Mouse (Mus musculus) forelimb bud, embryonic 11.5 days (tissue): ENCODE results near the gene Bri3.
A peak's percentile ranks its signal among the peaks of the same experiment; 100 is the strongest.
"Not testable (repeated sequence)": the region's sequence is repeated elsewhere in the genome, so short reads cannot be mapped to it uniquely, and the experiment has no call there.

Source experiments
- DNase-seq: peaks from one replicate; pipeline ENCODE4 v3.0.0-alpha.2; 2012; ENCODE audit warnings: low read depth, low spot score

Gene Bri3

DNA sequence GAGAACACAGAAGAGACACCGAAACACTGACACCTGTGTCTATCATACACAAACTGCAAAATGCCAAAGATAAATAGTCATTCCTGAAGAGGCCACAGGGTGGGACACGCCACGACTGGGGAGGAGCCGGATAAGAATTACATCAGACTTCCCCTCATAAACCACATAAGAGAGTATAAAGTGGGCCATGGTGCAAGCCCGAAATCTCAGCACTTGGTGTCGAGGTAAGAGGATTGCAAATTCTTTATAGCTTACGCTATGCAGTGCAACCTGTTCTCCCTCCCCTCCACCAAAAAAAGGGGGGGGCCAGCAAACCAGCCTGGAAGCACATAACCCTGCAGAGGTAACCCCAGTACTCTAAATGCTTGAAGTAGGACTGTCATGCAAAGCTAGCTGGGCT, 50.7 kb downstream of the Bri3 start:
- no peak for DNase-seq

DNA sequence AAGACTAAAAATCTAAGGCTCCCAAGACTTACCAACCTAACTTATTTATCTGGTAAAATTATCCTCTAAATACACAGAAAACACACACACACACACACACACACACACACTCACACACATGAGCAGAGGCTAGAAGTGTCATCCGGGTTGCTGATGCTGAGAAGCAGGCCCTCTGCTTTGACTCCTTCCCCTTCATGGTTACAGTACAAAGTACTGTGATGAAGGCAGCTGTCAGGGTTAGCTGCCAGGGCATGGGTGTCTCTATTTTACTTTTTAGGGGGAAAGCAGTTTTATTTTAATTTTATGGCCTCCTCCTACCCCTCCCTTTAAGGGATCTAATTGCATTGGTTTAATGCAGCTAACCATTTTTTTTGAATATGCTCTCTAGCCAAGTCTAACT, 51.1 kb downstream of the Bri3 start:
- no peak for DNase-seq

DNA sequence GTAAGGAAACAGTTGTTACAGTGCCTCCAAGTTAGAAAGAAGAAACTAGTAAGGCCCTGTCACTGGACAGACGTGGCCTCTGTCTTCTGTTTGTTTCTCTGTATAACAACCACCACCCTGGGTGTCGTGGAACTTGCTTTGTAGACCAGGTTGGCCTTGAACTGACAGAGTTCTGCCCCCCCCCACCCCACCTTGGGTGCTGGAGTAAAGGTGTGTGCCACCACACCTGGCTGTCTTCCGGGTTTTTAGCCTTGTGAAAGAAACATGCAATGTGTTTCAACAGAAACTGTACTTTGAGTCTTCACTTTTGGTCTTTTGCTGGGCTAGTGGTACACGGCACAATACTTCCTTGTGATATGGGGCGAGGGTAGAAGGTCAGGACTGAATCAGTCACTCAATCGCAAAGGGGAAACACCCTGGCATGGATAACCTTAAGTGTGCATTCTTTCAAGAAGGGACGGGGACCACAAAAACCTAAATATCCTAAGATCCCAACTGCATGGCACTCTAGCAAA, 51.9 kb downstream of the Bri3 start:
- no peak for DNase-seq

DNA sequence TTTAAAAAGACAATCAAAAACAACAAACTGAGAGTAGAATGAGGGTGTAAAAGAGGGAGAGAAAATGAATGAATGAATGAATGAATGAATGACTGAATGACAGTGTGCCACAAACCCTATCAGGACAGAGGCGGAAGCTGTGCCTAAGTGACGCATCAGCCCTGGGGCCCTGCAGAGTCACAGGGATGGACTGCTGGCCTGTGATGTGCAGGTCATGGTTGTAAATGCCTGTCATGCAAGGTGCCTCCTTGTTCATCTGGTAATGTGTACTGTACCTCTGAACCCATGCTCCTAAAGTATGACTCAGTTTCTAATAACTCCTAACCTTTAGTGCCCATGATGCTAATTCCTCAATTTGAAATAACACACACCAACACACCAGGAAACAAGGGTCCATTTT, 58.8 kb downstream of the Bri3 start:
- DNase-seq: no peak

DNA sequence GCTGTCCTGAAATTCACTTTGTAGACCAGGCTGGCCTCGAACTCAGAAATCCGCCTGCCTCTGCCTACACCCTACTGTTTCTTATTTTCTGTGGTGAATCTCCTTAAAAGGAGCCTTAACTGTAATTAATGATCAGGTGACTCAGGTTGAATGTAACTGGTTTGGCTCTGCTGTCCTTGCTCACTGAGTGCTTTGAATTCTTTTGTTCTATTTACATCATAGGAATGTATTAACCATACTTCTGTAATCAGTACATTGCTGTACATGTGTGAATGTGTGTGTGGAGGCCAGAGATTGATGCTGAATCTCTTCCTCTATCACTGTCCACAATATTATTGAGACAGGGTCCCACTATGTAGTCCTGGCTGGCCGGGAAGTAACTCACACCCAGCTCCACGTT, 64.7 kb downstream of the Bri3 start:
- DNase-seq: no peak

DNA sequence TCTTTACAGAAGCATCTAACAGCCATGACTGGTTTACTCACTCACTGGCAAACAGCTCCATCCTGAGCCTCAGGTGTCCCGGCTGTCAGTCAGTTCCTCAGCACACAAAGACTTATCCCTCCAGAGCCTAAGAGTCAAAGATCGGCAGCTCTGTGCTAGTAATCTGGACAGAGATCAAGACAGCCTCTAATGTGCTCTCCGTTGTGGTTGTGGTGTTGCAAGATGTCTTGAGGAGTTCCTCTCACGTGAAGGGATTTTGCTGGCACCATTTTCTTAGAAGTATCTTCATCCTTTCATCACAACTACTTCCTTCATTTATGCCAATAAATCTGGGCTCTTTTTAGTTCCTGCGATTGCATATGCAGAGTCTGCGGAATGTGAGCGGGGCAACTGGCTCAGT, 67.9 kb downstream of the Bri3 start:
- no peak for DNase-seq

DNA sequence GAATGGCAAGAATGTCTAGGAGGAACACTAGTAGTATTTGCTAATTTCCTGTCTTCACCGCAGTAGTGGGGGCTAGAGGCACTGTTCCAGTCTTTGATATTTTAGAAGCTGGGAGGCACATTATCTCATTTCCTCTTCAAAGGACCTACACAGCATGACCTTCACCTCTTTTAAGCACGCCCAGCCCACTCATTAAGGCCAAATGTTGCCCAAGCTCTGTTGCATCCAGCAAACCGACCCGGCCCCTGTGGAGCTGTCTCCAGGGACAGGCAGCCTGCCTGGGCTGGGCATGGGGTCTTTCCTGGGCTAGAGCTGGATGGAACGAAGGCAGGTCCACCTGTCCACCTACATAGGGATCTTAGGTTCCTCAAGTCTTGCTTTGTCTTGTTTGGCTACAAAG, 69.1 kb downstream of the Bri3 start:
- peak; percentile 33 for DNase-seq

DNA sequence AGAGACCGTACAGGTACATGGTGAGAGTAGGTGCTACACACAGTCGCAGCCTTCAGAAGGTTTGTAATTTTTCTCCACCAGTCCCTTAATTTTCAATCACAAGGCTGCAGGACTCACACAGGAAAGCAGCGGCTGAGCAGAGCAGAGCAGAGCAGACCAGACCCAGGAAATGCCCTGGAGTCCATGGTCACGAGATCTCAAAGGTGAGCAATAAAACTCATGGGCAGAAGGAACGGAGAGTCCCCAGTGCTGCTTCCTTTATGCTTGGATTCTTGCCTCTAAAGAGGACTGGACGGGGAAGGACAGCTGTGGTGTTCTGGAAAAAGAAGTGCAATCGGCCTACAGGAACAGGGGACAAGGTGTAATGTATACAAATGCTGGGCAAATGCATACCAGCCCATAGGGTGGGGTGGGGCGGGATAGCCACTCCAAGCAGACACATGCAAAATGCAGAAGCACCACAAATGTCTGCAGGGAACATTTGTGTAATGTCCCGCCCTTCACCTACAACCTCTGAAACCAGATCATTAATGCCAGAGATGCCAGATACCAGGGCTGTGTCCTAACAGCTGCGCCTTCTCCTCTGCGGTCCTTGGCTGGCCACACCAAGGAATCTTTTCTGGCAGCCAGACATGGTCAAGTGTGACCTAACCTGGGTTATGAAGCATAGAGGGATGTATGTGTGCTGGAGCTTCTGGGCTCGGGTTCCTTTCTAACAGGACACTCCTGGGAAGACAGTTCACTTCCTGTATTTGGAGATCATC, 70.7 kb downstream of the Bri3 start:
- no peak for DNase-seq

DNA sequence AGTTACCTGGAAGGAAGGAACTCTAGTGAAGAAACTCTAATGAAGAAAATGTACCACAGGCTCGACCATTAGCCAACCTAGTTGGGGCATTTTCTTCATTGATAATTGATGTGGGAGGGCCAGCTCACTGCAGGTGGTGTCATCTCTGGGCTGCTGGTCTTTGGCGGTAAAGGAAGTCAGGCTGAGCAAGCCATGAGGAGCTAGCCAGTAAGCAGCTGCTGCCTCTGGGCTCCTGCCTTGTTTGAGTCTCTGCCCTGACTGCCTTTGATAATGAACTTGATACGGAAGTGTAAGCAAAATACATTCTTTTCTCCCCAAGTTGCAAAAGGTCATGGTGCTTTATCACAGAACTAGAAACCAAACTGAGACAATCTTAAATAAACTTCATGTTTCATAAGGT, 72.2 kb downstream of the Bri3 start:
- no peak for DNase-seq

DNA sequence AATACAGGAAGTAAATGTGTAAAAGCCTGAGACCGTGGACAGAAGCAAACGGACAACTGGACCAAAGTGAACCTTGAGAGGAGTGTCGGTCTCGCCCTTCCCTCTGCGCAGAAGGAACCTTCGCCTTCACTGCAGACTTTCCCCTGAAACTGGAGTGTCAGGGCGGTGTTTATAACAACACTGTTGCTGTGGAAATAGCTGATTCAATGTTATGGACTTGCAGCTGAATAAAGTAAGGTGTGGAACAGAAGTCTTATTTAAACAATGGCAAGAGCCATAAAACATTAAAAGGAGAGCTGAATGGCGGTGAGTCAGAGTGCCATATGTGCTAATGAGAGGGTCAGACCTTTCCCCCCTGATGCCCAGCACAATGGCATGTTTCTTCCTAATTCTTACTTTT, 73.2 kb downstream of the Bri3 start:
- DNase-seq: peak; percentile 6

DNA sequence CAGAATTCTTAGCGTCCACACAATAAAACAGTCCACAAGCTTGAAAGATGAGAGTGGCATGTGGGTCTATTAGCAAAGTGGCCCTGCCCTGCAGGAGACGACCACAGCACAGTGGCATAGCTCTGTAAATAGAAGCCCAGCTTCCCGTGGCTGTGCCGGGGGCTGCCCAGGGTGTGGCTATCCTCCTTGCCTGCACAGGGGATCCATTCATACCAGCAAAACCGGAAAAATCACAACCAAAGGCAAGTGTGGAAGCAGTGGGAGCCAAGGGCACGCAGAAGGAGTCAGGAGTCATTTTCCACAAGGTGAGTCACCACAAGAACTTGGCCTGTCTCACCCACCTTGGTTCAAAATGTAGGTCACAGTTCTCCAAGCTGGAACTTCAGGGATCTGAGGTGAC, 74.0 kb downstream of the Bri3 start:
- DNase-seq: no peak

DNA sequence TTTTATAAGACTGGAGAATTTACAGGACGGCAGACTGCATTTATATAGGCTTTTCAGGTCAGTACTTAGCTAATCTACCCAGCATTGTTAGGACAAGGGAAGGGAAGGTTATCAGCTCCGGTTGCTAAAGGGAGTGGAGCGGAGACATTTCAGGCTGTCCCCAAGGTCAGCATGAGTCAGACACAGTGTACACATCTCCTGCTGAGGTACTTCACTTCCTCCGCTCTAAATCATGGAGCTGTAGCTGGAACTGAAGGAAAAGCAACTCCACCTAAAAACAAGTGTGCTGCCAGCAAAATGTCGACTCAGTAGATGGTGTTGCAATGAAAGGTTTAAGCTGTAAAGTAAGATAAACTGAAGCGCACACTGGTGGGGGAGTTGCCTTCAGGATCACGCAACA, 77.4 kb downstream of the Bri3 start:
- DNase-seq: no peak

DNA sequence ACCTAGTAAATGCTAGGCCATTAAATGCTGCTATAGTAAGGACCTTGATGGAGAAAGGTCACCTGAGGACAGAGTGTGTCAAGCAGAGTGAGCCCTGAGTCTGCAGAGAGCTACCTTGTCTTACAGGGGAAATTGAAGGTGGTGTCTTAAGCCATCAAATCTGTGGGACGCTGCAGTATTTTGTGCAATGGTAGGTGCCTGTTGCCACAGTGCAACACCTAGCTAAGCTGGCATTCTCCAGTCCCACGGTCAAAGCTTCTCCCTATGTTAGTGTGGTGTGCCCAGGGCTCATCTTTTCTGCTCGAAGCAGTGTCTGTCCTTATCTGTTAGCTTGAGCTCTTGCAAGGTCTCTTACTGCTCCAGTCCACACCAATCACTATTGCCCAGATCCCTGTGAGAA, 78.5 kb downstream of the Bri3 start:
- DNase-seq: no peak

DNA sequence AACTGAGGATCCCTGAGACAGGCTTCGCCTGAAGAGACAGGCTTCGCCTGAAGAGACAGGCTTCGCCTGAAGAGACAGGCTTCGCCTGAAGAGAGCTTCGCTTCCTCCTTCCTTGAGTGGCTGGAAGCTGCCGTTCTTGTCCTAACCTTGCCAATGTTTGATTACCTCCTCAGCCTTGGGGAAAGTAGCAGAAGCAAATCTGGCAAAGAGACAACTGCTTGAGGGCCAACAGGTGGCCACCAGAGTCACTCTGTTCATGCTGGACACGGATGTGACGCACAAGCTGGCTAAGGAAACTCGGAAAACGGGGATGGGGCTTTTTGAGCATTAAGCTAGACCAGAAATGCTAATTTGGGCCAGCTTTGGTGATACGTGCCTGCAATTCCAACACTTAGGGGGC, 89.8 kb downstream of the Bri3 start:
- DNase-seq: no peak

DNA sequence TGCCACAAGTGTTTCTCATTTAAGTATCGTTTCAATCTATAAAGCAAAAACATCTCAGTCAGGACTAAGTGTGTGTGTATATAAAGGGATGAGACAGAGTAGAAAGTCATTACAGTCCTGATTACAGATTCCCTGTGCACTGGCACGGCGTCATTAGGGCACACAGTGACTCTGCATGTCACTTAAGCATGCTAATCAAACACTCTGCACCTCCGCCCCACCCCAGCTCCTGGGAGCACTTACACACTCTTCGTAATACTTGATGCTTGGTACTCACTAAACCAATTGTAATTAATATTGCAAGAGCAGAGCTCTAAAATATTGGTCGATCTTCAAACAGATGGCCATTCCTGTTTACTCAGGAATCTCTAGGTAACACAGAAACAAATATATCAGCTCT, 91.1 kb downstream of the Bri3 start:
- DNase-seq: not testable (repeated sequence)

DNA sequence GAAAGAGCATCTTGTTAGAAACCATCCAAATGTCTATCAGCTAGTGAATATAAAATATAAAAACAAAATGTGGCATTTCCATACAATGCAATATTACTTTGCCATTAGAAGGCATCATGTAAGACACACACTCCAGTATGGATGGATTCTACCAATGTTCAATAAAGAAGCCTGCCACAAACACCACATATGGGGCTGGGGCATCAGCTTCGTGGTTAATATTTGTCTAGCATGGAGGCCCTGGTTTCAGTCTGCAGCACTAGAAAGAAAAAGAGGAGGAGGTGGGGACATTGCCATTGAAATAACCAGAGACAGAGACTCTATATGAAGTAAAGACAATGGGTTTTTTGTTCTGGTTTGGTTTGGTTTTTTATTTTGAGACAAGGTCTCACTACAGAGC, 94.5 kb downstream of the Bri3 start:
- DNase-seq: no peak

DNA sequence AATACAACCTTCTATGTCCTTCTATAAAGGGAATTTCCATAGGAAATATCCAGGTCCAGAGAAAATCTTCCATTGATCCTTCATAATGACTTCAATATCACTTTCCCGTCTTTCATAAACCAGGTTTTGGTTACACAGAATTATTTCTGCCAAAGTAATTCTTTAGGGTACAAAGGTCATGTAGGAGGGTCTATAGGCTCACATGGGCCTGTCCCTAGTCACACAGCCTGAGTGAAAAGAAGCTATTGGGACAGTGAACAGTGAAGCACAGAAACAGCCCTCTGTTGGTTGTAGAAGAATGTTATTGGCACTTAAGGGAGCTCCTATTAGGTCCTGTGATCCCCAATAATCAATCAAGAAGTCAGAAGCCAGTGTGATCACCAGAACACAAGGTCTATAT, 96.8 kb downstream of the Bri3 start:
- no peak for DNase-seq

DNA sequence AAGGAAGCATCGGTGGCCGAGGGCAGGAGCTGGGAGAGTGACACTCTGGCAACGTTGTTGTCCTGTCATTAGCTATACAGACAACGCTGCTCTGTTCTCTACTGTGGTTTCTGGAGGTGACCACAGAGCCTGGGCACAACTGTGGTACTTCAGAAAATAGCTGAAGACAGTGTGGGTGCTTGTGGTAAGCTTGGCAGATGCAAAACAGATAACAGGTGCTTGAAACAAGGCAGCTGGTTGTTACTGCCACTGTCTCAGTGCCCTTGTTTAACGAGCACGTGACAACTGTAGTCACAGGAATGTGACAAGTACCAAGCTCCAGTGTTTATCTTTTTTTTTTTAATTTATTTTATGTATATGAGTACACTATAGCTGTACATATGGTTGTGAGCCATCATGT, 100.4 kb downstream of the Bri3 start:
- DNase-seq: no peak

DNA sequence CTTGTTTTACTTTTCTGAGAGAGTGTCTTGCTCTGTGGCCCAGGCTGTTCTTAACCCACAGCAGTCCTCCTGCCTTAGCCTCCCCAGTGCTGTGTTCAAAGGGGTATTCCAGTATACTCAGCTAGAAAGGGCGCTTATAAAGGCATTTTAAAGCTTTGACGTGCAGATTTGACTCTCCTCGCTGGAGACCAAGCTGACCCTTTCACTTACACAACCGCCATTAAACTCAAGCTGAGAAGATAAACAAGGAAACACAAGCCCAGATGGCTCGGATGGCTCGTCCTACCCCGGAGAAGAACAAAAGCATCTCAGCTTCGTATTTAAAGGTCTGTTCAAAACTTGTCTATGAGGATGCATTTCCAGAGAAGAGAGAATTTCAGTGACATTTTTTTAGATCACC, 106.9 kb downstream of the Bri3 start:
- DNase-seq: no peak

DNA sequence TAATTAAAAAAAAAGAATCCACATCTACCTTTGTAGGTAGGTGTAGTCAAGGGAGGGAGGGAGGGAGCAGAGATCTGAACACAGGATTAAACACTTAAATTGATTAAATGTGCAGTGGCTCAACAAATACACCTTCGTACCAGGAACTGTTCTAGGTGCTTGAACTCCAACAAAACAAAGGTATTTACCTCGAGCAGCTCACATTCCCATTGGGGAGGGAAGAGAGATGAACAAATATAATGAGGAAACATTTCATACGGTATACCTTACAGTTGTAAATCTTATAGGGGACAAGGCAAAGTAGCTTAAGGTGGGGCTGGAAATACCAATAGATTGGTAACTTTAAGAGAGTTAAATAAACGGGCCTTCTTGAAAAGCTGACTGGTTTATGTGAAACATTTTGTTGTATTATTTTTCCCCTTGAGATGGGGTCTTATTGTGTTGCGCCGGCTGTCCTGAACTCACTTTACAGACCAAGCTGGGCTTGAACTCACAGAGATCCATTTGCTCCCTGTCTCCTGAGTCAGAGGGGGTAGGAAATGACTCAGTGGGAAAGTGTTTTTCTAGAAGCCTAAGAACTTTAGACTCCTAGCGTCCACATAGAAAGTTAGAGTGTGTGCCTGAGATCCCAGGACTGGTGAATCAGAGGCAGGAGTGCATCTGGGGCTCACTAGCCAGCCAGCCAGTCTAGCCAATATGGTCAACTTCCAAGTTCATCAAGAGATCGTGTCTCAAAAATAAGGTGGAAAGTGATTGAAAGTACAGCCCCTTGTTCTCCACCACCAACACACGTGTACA, 108.2 kb downstream of the Bri3 start:
- no peak for DNase-seq

DNA sequence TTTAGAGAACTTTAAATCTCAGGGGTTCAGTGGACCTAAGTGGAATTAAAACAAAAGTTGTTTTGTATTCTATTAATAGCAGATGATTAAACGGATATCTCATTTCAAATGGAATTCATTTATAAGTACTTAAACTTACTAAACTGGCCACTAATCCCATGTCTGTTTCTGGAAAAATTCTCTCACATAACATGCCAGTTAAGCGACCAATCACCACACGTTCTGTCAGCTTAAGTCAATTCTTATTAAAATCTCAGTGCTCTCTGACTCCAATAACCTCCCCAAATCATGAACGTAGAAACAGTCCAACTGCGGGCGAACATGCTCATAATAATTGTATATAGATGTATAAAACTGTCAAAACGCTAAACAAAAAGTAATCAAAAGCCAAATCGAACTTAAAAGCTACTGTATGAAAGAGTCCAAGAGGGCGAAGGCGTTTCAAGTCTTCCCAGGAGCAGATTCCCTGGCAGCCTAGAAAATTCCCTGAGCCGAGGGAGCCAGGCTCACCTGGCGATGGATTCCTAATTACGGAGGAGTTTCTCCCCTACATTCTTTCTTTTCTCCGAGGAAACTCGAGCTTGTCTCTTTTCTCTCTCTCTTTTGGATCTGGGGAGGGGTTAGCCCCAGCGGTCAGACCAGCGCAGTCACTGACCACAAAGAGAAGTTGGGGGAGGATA, 112.7 kb downstream of the Bri3 start:
- peak; percentile 21 for DNase-seq

DNA sequence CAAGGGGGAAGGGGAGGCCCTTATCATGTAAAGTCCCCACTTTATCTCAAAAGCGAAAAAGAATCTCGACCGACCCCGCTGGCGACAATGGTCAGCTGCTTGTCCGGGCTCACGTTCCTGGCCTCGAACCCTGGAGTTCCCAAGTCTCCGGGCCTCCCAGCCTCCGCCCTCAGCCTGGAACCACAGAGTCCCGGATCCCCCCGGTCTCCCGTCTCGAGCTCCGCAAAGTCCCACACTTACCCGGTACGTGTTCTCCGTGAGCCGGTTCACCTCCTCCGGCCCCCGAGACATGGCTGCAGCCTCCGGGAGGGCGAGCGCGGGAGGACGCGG, 113.3 kb downstream of the Bri3 start:
- no peak for DNase-seq
